Mouse (Mus musculus) liver, adult 10 weeks (tissue): Measurements from ENCODE around the gene Defa30. TPM values are rescaled to one million over a fixed set of nuclear protein-coding genes. Genes with fewer than 3 reads are reported as not detected.

Experiments used
- polyA plus RNA-seq: library from polyadenylated mRNA; stranded (reverse); fragments of 350-450 nt; fragmentation: Illumina TruSeq; extraction: RNeasy Lipid Tissue Mini Kit (QIAGEN cat#74804); gene quantifications from one replicate; pipeline ENCODE4 v1.2.3, GENCODE M21; 2014; ENCODE audit warnings: low read depth, low replicate concordance

Defa30 gene
- polyA plus RNA-seq: not detected

DNA sequence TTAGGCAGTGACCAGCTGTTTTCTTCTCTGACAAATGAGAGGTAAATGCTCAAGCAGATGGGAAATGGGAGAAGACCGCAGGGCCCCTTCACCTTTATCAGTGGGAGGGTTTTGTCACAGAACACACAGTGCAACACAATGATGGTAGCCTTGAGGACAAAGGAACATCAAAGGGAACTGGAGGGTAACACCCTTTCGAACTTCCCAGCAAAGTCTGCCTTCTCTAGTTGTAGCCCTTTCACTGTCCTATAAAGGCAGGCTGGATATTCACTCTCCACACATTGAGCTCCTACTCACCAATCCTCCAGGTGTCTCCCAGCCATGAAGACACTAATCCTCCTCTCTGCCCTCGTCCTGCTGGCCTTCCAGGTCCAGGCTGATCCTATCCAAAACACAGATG is at the start of gene Defa30:
Gene Defa30 (plus strand): TSS at position 301 of the 400 bp plus-strand sequence.

DNA sequence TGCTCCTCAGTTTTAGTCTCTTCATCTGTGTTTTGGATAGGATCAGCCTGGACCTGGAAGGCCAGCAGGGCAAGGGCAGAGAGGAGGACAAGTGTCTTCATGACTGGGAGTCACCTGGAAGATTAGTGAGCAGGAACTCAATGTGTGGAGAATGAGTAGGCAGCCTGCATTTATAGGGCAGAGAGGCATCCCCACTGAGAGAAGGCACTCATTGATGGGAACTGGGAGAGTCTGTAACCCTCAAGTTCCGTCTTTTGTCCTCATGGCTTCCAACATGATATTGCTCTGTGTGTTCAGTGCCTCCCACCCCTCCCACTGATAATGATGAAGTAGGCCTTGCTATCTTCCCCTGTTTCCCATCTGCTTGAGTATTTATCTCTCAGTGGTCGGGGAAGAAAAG is 38.5 kb upstream of the Defa30 start, which contains the start of gene Gm14851:
Gene Gm14851 (minus strand): TSS at position 101 of the 400 bp plus-strand sequence.

DNA sequence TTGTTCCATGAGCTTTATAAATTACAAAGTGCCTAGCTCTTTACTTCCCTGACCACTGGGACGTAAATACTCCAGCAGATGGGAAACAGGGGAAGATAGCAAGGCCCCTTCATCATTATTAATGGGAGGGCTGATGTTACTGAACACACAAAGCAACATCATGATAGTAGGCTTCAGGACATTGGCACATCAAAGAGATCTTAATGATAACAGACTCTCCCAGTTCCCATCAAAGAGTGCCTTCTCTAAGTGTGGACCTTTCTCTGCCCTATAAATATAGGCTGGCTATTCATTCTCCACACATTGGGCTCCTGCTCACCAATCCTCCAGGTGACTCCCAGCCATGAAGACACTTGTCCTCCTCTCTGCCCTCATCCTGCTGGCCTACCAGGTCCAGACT is 27.5 kb downstream of the Defa30 start, which contains the start of gene Defa22:
Gene Defa22 (plus strand): TSS at position 301 of the 400 bp plus-strand sequence.

Other genes with a start within 250 kb of the Defa30 start
- not detected for gene Defb33, start 242.0 kb upstream of the Defa30 start, polyA plus RNA-seq
- gene Gm15056, start 232.0 kb upstream of the Defa30 start, polyA plus RNA-seq: not detected
- gene Gm6040, start 212.6 kb upstream of the Defa30 start, polyA plus RNA-seq: not detected
- not detected for gene AY761185, start 189.9 kb upstream of the Defa30 start, polyA plus RNA-seq
- not detected for gene Defa21, start 109.1 kb upstream of the Defa30 start, polyA plus RNA-seq
- not detected for gene Defa23, start 79.6 kb upstream of the Defa30 start, polyA plus RNA-seq
- not detected for gene Defa35, start 69.6 kb upstream of the Defa30 start, polyA plus RNA-seq
- gene Defa25, start 50.2 kb upstream of the Defa30 start, polyA plus RNA-seq: not detected
- not detected for gene Gm14851, start 38.6 kb upstream of the Defa30 start, polyA plus RNA-seq
- gene Defa22, start 27.6 kb downstream of the Defa30 start, polyA plus RNA-seq: not detected
- not detected for gene Defa31, start 57.0 kb downstream of the Defa30 start, polyA plus RNA-seq
- not detected for gene Gm15293, start 66.9 kb downstream of the Defa30 start, polyA plus RNA-seq
- gene Gm15292, start 115.1 kb downstream of the Defa30 start, polyA plus RNA-seq: not detected
- not detected for gene Defa27, start 180.9 kb downstream of the Defa30 start, polyA plus RNA-seq
- not detected for gene Defa29, start 192.4 kb downstream of the Defa30 start, polyA plus RNA-seq
- not detected for gene Defa2, start 243.9 kb downstream of the Defa30 start, polyA plus RNA-seq